Mouse (Mus musculus): ENCODE data around the gene Lef1.
A peak's percentile ranks its signal among the peaks of the same experiment; 100 is the strongest.

Gene Lef1

DNA sequence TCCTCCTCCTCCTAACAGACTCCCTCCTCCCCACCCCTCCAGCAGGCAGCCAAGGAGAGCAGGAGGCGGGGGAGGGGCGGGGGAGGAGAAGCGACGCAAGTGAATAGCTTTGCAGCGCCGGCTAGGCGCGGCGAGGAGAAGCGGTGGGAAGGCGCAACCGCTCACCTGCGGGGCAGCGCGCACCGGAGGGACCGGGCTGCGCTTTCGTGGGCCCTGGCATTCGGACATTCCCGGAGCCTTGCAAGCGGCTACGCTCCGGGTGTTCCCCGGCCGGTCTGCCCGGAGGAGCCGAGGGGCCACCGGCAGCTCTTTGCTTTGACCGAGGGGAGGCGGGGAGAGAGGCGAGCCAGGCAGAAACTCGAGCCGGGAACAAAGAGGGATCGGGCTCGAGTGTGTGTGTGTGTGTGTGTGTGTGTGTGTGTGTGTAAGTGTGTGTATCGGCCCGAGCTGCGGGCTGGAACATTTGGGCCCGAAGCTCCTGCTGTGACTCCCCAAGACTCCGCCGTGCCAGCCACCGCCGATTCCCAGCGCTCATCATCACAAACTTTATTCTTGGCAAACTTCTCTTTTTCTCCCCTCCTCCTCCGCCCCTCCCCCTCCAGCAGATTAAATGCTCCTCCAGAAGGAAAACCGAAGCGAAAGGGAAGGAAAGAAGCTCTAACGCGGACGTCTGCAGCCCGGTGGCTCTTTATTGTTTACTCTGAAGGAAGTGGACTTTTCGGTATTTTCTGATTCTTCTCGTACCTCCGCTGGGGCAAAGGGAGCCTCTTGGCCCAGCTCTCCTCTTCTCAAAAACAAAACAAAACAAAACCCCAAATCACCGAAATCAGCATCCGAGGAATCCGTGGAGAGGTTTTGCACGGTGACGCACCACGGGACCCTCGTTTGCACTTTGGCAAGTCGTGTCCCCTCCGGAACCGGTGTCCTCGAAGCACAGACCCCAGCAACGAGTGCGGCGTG is at the start of gene Lef1:
TSS of gene Lef1 (plus strand) at position 281 of the 960 bp plus-strand sequence.
- DNase-seq (ENCODE audit: low read depth, low spot score): peak; percentile 75

DNA sequence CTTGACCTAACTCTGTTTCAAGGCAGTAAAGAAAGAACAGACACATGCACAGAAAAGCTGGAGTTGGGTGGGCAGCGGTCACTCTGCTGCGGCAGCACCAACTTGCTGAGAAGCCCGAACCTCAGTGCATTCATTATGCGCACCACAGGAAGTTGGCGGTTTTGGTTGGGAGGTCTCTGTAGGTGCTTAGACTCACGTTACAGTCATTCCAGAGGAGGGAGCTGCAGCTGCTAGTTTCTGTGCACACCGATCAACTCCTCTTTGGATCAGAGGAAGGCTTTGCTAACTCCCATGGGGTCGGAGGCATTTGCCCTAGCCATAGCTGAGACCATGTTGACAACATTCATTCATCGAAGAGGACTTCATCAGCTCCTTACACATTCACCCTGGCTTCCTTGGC is 45.3 kb upstream of the Lef1 start:
- DNase-seq (ENCODE audit: low read depth, low spot score): peak; percentile 37

DNA sequence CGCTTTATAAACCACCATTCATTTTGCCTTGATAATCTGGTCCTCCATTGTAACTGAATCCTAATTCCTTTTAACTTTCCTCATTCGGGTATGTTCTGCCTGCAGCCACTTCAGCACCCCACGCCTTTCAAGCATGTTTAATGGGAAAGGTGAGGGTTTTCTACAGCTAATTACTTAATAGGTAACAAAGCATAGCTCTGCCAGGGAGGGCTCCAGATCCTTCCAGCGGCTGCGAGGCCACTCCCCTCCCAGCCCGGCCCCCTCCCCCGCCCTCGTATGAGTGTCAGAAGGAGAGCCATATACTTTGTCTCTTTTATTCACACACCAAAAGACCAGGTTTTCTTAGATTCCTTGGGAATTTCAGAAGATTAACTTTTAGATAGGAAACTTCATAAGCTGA is 44.1 kb upstream of the Lef1 start:
- no peak for DNase-seq (ENCODE audit: low read depth, low spot score)

- DNase-seq (ENCODE audit: low read depth, low spot score): no peak
Observed at GRCm38 (mm10) chr3:131068000-131068399, 42.3 kb upstream of the Lef1 start.

- no peak for DNase-seq (ENCODE audit: low read depth, low spot score)
Observed at GRCm38 (mm10) chr3:131070210-131070609, 40.1 kb upstream of the Lef1 start.

GRCm38 (mm10) chr3:131072661-131073060 is 37.6 kb upstream of the Lef1 start:
- DNase-seq (ENCODE audit: low read depth, low spot score): no peak

DNA sequence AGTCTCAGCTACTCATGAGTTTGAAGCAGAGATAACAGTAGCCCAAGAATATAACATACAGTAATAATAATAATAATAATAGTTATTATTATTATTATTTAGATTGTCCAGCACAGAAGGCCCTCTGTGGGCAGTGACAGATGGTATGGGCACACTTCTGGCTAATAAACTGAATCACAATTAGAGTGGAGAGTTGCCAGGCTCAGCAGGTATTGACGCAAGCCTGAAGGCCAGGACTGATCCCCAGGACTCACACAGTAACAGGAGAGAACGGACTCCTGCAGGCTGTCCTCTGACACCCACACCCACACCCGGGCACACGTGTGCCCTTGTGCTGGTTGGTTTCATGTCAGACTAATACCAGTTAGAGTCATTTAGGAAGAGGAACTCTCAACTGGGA is 36.3 kb upstream of the Lef1 start:
- no peak for DNase-seq (ENCODE audit: low read depth, low spot score)

DNA sequence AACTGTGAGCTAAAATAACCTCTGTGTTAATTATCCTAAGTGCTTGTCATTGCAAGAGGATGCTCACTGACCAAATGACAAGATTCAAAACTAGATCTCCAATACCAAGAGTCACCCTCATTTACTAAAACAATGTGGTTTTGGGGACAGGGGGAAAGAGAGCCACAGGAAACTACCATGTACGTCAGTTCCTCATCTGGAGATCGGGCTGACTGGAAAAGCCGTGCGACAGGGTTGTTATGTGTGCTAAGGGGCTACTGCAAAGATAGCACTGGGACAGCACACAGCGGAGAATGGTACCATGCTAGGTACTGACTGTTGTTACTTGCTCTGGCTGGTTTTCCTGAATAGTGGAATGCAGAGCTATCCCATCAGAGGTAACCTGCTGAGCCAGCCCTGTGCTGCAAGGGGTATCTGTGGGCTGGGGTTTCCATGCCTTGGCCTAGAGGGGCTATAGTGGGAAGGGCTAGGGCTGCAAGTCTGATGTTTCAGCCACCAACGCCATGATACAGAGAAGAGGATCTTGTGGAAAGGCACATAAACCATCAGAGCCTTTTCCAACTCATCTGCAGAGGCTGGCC is 32.1 kb upstream of the Lef1 start:
- no peak for DNase-seq (ENCODE audit: low read depth, low spot score)

GRCm38 (mm10) chr3:131078719-131079118 is 31.6 kb upstream of the Lef1 start:
- no peak for DNase-seq (ENCODE audit: low read depth, low spot score)

GRCm38 (mm10) chr3:131083722-131084121 is 26.5 kb upstream of the Lef1 start:
- peak; percentile 44 for DNase-seq (ENCODE audit: low read depth, low spot score)

DNA sequence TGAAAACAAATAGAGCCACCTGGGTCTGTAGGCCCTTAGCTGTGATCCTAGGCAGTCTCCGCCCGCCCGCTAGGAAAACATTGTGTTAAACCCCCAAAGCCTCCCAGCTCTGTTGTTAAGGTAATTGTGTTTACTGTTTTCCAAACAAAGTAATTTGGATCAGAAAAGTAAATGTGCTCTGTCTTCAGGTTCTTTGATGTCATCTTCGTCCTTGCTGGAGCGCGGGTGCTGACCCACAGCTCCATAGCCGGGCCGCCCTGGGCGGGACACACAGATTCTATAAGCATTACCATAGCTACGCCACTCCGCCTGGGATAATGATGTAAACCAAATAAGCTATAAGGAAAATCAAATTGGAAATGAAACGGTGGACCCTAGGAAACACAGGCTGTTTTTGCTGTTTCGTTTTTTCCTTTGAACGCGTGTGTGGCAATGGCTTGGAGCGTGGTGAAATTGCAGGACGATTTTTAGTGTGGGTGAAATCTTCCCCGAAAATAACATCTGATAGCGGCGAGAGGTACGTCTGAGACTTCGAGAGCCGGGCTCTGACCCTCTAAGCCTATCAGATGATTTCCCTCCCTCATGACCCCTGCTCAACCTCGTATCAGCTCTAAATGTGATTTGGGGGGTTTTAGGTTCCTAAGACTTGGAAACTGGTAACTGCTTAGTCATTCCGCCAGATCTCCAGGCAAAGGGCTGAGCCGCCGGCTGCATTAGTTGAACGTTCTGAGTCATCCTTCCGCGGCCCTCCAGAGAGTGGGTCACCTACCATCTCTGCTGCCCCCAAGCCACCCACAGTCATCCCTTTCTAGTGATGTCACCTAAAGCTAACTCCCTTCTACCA is 25.3 kb upstream of the Lef1 start:
- DNase-seq (ENCODE audit: low read depth, low spot score): peak; percentile 33

- peak; percentile 32 for DNase-seq (ENCODE audit: low read depth, low spot score)
Observed at GRCm38 (mm10) chr3:131085978-131086377, 24.3 kb upstream of the Lef1 start.

DNA sequence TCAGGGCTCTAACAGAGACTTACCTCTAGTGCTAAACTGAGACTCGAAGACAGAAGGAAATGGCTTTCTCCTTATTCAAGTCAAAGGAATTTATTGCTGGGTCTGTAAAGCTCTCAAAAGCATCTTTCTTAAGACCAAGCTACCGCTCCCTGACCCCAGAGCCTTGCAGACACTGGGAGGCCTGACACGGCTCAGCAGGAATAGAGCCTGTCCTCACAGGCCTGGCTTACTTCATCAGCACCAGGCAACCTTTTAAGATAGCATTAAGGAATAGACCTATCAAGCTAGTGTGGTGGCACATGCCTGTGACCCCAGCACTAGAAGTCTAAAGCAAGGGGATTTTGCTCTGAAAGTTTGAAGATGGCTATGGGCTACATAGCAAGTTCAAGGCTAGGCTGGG is 20.6 kb upstream of the Lef1 start:
- no peak for DNase-seq (ENCODE audit: low read depth, low spot score)

- no peak for DNase-seq (ENCODE audit: low read depth, low spot score)
Observed at GRCm38 (mm10) chr3:131092113-131092512, 18.2 kb upstream of the Lef1 start.

- peak; percentile 70 for DNase-seq (ENCODE audit: low read depth, low spot score)
Observed at GRCm38 (mm10) chr3:131093736-131094135, 16.5 kb upstream of the Lef1 start.

GRCm38 (mm10) chr3:131096105-131096504 is 14.2 kb upstream of the Lef1 start:
- DNase-seq (ENCODE audit: low read depth, low spot score): no peak

GRCm38 (mm10) chr3:131102191-131102774 is 8.0 kb upstream of the Lef1 start:
- DNase-seq (ENCODE audit: low read depth, low spot score): no peak

- DNase-seq (ENCODE audit: low read depth, low spot score): no peak
Observed at GRCm38 (mm10) chr3:131105362-131105761, 4.9 kb upstream of the Lef1 start.

- peak; percentile 83 for DNase-seq (ENCODE audit: low read depth, low spot score)
Observed at GRCm38 (mm10) chr3:131105940-131106401, 4.3 kb upstream of the Lef1 start.

DNA sequence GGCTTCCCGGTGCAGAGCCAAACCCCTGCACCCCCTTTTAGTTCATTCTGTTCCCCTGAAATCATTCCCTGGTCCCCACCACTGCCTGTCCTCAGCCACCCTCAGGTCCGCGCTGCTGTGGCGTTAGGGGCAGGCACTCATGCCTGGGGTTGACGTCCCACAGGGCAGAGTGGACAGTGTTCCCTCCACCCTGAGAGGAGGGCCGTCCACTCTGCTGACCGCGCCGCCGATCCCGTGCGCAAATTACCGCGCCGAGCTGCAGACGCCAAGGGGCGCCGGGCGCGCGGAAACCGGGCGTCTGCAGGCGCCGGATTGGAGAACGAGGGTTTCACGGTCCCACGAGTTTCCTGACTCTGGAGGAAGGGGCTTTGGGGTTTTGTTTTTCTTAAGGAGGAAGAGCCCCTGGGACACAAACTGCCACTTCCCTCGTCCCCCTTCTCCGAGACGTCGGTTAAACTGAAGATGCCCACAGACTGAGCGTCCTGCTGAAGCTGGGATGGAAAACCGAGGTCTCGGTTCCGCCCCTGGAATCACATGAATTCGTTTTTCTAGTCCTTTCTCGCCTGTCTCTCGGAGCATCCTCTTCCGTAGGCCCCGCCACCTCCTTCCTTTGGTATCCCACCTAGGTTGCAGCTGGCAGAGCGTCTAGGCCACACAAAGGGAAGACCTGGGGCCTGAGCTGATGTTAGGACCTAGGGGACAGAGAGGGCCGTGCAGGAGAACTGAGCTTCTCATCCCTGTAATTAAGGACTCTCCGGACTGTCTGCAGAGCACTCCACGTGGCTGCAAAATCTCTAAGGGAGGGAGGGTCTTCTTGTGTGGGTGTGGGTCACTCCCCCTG is 3.6 kb upstream of the Lef1 start:
- peak; percentile 49 for DNase-seq (ENCODE audit: low read depth, low spot score)

Measured in CD4-positive, CD25-positive, alpha-beta regulatory T cell, adult 2 months (primary cell).